Mouse (Mus musculus): ENCODE measurements around the gene Vangl2. TPM values are rescaled to one million over a fixed set of nuclear protein-coding genes. Genes with fewer than 3 reads are reported as not detected.

Vangl2 gene
- polyA plus RNA-seq, 1 experiment from 2014 or later: 57.3 TPM

DNA sequence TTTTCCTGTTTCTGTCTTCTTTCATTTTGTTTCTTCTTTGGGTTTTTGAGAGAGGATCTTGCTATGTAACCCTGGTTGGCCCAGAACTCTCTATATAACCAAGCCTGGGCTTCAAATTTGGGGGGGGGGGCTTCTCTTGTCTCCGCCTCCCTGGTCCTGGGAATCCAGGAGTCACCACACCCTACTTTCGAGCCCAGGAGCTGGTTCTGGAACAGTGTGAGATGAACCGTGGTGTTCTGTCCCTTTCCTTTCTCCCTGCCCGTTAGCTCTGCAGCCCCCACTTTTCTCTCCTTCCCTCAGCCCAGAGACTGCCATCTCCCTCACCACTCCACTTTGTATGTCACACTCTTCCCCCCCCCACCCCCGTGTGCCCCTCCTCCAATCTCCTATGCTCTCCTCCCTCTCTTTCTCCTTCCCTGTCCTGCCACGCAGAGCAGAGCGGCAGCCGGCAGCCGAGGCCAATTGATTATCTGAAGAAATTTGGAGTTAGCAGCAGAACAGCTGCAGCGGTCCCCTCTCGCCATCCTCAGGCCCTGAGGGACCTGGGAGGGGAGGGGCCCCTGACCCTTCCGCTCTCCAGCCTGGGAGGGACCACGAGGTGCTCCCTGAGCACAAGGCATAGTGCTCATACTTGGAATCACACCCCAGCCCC is 21.0 kb upstream of the Vangl2 start:
- Histone ChIP-seq H3K4me2 (ENCODE audit: low read length) (peak overlapping the region; percentile 35), H3K27ac (replicated peaks; ENCODE audit: low read depth, low read length) (peak overlapping the region; percentile 89), H3K4me3 (replicated peaks; ENCODE audit: low read depth, low read length) (no peak overlapping the region), H3K9me3 (ENCODE audit: control insufficient read depth, low read length) (no peaks in the 10 kb centered on the region), H3K9ac (replicated peaks; ENCODE audit: low read length) (peak overlapping the region; percentile 7; the same call in 1 of the 2 replicates), H3K27me3 (ENCODE audit: control insufficient read depth, insufficient read depth, low read length) (no peaks in the 10 kb centered on the region), H3K36me3 (ENCODE audit: control insufficient read depth, insufficient read depth, low read length) (no peaks in the 10 kb centered on the region), H3K4me1 (ENCODE audit: control insufficient read depth, insufficient read depth, low read length) (peaks cover 37% of the 10 kb centered on the region)
- WGBS: 8% methylated on average over 13 of the region's 13 CpGs
- peak; percentile 77 for DNase-seq
- ATAC-seq (ENCODE audit: low FRiP score, low TSS enrichment): peak; percentile 48

DNA sequence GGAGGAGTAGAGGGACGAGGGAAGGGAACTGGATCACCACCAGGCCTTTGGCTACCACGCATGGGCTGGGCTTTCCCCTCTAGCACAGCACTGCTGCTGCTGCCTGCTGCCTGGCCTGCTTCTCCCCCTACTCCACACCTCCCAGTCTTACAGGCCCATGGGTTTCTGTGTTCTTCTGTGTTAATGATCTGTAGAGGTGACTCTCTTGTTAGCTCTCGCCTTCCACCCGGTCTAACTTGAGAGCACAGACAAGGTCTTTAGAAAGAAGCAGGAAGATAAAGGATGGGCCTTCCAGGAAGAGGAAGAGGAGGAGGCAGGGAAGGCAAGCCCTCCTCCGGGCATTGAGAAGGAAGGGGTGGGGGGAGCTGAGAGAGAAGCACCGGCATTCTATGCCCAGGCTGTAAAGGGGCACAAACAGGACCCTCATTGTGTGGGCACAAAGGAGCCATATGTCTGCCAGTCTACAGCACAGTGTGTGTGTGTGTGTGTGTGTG is 20.0 kb upstream of the Vangl2 start:
- peak; percentile 81 for ATAC-seq (ENCODE audit: low FRiP score, low TSS enrichment)
- Histone ChIP-seq H3K4me3 (replicated peaks; ENCODE audit: low read depth, low read length) (no peak overlapping the region), H3K9ac (replicated peaks; ENCODE audit: low read length) (peak overlapping the region; percentile 24; the same call in 1 of the 2 replicates), H3K4me1 (ENCODE audit: control insufficient read depth, insufficient read depth, low read length) (peaks cover 27% of the 10 kb centered on the region), H3K27ac (replicated peaks; ENCODE audit: low read depth, low read length) (peak overlapping the region; percentile 89), H3K36me3 (ENCODE audit: control insufficient read depth, insufficient read depth, low read length) (no peaks in the 10 kb centered on the region), H3K9me3 (ENCODE audit: control insufficient read depth, low read length) (no peaks in the 10 kb centered on the region), H3K4me2 (ENCODE audit: low read length) (peak overlapping the region; percentile 35), H3K27me3 (ENCODE audit: control insufficient read depth, insufficient read depth, low read length) (no peaks in the 10 kb centered on the region)
- WGBS: 10% methylated on average over 6 of the region's 6 CpGs
- peak; percentile 74 for DNase-seq

- 8% methylated on average over 5 of the region's 5 CpGs for WGBS
- Histone ChIP-seq H3K27me3 (ENCODE audit: control insufficient read depth, insufficient read depth, low read length) (no peaks in the 10 kb centered on the region), H3K4me2 (ENCODE audit: low read length) (no peak overlapping the region), H3K27ac (replicated peaks; ENCODE audit: low read depth, low read length) (no peak overlapping the region), H3K4me1 (ENCODE audit: control insufficient read depth, insufficient read depth, low read length) (peaks cover 21% of the 10 kb centered on the region), H3K4me3 (replicated peaks; ENCODE audit: low read depth, low read length) (no peak overlapping the region), H3K36me3 (ENCODE audit: control insufficient read depth, insufficient read depth, low read length) (no peaks in the 10 kb centered on the region), H3K9me3 (ENCODE audit: control insufficient read depth, low read length) (no peaks in the 10 kb centered on the region), H3K9ac (replicated peaks; ENCODE audit: low read length) (0 out of 2 replicates have a peak overlapping the region, but pooled peaks have one; percentile 2)
- DNase-seq (peak; percentile 90), ATAC-seq (ENCODE audit: low FRiP score, low TSS enrichment) (no peak)
Observed at GRCm38 (mm10) chr1:172046938-172047337, 18.7 kb upstream of the Vangl2 start.

- H3K27me3 ChIP-seq (ENCODE audit: control insufficient read depth, insufficient read depth, low read length): no peaks in the 10 kb centered on the region
- WGBS: 78% methylated on average over 8 of the region's 8 CpGs
- H3K9me3 ChIP-seq (ENCODE audit: control insufficient read depth, low read length): no peaks in the 10 kb centered on the region
- H3K36me3 ChIP-seq (ENCODE audit: control insufficient read depth, insufficient read depth, low read length): no peaks in the 10 kb centered on the region
- H3K27ac ChIP-seq (replicated peaks; ENCODE audit: low read depth, low read length): no peak overlapping the region
- H3K9ac ChIP-seq (replicated peaks; ENCODE audit: low read length): 0 out of 2 replicates have a peak overlapping the region, but pooled peaks have one; percentile 2
- H3K4me2 ChIP-seq (ENCODE audit: low read length): no peak overlapping the region
- no peak overlapping the region for H3K4me3 ChIP-seq (replicated peaks; ENCODE audit: low read depth, low read length)
- ATAC-seq (ENCODE audit: low FRiP score, low TSS enrichment) (no peak), DNase-seq (no peak)
- H3K4me1 ChIP-seq (ENCODE audit: control insufficient read depth, insufficient read depth, low read length): peaks cover 21% of the 10 kb centered on the region
Observed at GRCm38 (mm10) chr1:172046410-172046809, 18.2 kb upstream of the Vangl2 start.

DNA sequence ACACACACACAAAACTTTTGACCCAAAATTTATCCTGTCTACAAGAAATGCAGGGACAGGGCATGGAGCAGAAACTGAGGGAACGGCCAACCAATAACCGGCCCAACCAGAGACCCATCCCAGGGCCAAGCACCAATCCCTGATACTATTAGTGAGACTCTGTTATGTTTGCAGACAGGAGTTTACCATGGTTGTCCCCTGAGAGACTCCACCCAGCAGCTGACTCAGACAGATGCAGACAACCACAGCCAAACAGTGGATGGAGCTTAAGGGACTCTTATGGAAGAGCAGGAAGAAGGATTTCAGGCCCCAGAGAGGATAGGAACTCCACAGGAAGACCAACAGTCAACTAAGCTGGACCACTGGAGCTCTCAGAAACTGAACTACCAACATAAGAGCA is 1.7 kb upstream of the Vangl2 start:
- Histone ChIP-seq H3K4me3 (replicated peaks; ENCODE audit: low read depth, low read length) (no peak overlapping the region), H3K27ac (replicated peaks; ENCODE audit: low read depth, low read length) (no peak overlapping the region), H3K9ac (replicated peaks; ENCODE audit: low read length) (no peak overlapping the region), H3K9me3 (ENCODE audit: control insufficient read depth, low read length) (no peaks in the 10 kb centered on the region), H3K4me1 (ENCODE audit: control insufficient read depth, insufficient read depth, low read length) (peaks cover 25% of the 10 kb centered on the region), H3K36me3 (ENCODE audit: control insufficient read depth, insufficient read depth, low read length) (no peaks in the 10 kb centered on the region), H3K27me3 (ENCODE audit: control insufficient read depth, insufficient read depth, low read length) (no peaks in the 10 kb centered on the region), H3K4me2 (ENCODE audit: low read length) (no peak overlapping the region)
- ATAC-seq (ENCODE audit: low FRiP score, low TSS enrichment) (no peak), DNase-seq (no peak)
- WGBS: 95% methylated on average over 2 of the region's 2 CpGs

- Histone ChIP-seq H3K36me3 (ENCODE audit: control insufficient read depth, insufficient read depth, low read length) (no peaks in the 10 kb centered on the region), H3K4me1 (ENCODE audit: control insufficient read depth, insufficient read depth, low read length) (peaks cover 44% of the 10 kb centered on the region), H3K4me2 (ENCODE audit: low read length) (peak overlapping the region; percentile 98), H3K4me3 (replicated peaks; ENCODE audit: low read depth, low read length) (peak overlapping the region; percentile 96), H3K9ac (replicated peaks; ENCODE audit: low read length) (peak overlapping the region; percentile 97), H3K9me3 (ENCODE audit: control insufficient read depth, low read length) (no peaks in the 10 kb centered on the region), H3K27ac (replicated peaks; ENCODE audit: low read depth, low read length) (peak overlapping the region; percentile 96), H3K27me3 (ENCODE audit: control insufficient read depth, insufficient read depth, low read length) (no peaks in the 10 kb centered on the region)
- DNase-seq (peak; percentile 67), ATAC-seq (ENCODE audit: low FRiP score, low TSS enrichment) (no peak; the same call in 1 of the 2 replicates)
- 3% methylated on average over 10 of the region's 10 CpGs for WGBS
Observed at GRCm38 (mm10) chr1:172027809-172028102, 488 bp downstream of the Vangl2 start.

GRCm38 (mm10) chr1:172027010-172027808 is 1.0 kb downstream of the Vangl2 start:
- Histone ChIP-seq H3K4me2 (ENCODE audit: low read length) (peak overlapping the region; percentile 98), H3K4me3 (replicated peaks; ENCODE audit: low read depth, low read length) (peak overlapping the region; percentile 96), H3K9me3 (ENCODE audit: control insufficient read depth, low read length) (no peaks in the 10 kb centered on the region), H3K9ac (replicated peaks; ENCODE audit: low read length) (peak overlapping the region; percentile 97), H3K4me1 (ENCODE audit: control insufficient read depth, insufficient read depth, low read length) (peaks cover 50% of the 10 kb centered on the region), H3K27ac (replicated peaks; ENCODE audit: low read depth, low read length) (peak overlapping the region; percentile 96), H3K36me3 (ENCODE audit: control insufficient read depth, insufficient read depth, low read length) (peaks cover 3% of the 10 kb centered on the region), H3K27me3 (ENCODE audit: control insufficient read depth, insufficient read depth, low read length) (no peaks in the 10 kb centered on the region)
- DNase-seq (peak; percentile 96), ATAC-seq (ENCODE audit: low FRiP score, low TSS enrichment) (peak; percentile 89)
- WGBS: 1% methylated on average over 52 of the region's 54 CpGs

- Histone ChIP-seq H3K4me1 (ENCODE audit: control insufficient read depth, insufficient read depth, low read length) (peaks cover 57% of the 10 kb centered on the region), H3K4me2 (ENCODE audit: low read length) (peak overlapping the region; percentile 98), H3K27me3 (ENCODE audit: control insufficient read depth, insufficient read depth, low read length) (no peaks in the 10 kb centered on the region), H3K36me3 (ENCODE audit: control insufficient read depth, insufficient read depth, low read length) (peaks cover 5% of the 10 kb centered on the region), H3K27ac (replicated peaks; ENCODE audit: low read depth, low read length) (peak overlapping the region; percentile 96), H3K9ac (replicated peaks; ENCODE audit: low read length) (peak overlapping the region; percentile 97), H3K9me3 (ENCODE audit: control insufficient read depth, low read length) (no peaks in the 10 kb centered on the region), H3K4me3 (replicated peaks; ENCODE audit: low read depth, low read length) (peak overlapping the region; percentile 96)
- DNase-seq (peak; percentile 85), ATAC-seq (ENCODE audit: low FRiP score, low TSS enrichment) (peak; percentile 73)
- WGBS: under 1% methylated on average over 23 of the region's 23 CpGs
Observed at GRCm38 (mm10) chr1:172026201-172026901, 1.9 kb downstream of the Vangl2 start.
